Mouse (Mus musculus): ENCODE results near the gene Prkci. TPM values are rescaled to one million over a fixed set of nuclear protein-coding genes. Genes with fewer than 3 reads are reported as not detected.

Prkci gene
- polyA plus RNA-seq, 1 experiment from 2014 or later: 30.2 TPM

Small RNA genes lying within 50 kb of the gene (microRNA-seq; reads per million reads assigned to microRNA genes)
- gene Mir7008: not detected

Other genes with a start within 250 kb of the Prkci start
- gene Samd7, start 249.5 kb upstream of the Prkci start, polyA plus RNA-seq (2014; fragmentation: Nextera tagmentation; extraction: Ambion mirVana): not detected in 2 replicates
- 88.1 and 102 TPM in 2 replicates for gene Sec62, start 202.9 kb upstream of the Prkci start, polyA plus RNA-seq (2014; fragmentation: Nextera tagmentation; extraction: Ambion mirVana)
- gene Gpr160, start 139.8 kb upstream of the Prkci start, polyA plus RNA-seq (2014; fragmentation: Nextera tagmentation; extraction: Ambion mirVana): 1.6 and 1.7 TPM in 2 replicates
- 11.0 and 13.5 TPM in 2 replicates for gene Phc3, start 26.3 kb upstream of the Prkci start, polyA plus RNA-seq (2014; fragmentation: Nextera tagmentation; extraction: Ambion mirVana)
- gene Skil, start 99.3 kb downstream of the Prkci start, polyA plus RNA-seq (2014; fragmentation: Nextera tagmentation; extraction: Ambion mirVana): 38.3 and 39.7 TPM in 2 replicates
- 2.1 and 58.1 TPM in 2 replicates for gene Cldn11, start 154.2 kb downstream of the Prkci start, polyA plus RNA-seq (2014; fragmentation: Nextera tagmentation; extraction: Ambion mirVana)